Mouse (Mus musculus): Measurements from ENCODE around the gene Tmem95.

Tmem95 gene

GRCm38 (mm10) chr11:69910781-69911560 lies 33.2 kb upstream of the Tmem95 start:
- DNase-seq (ENCODE audit: low spot score in 2 of 2): no peak

- DNase-seq (ENCODE audit: low spot score in 2 of 2): no peak
Measured at GRCm38 (mm10) chr11:69910177-69910576, 32.4 kb upstream of the Tmem95 start.

GRCm38 (mm10) chr11:69909174-69909573 lies 31.4 kb upstream of the Tmem95 start:
- DNase-seq (ENCODE audit: low spot score in 2 of 2): no peak

GRCm38 (mm10) chr11:69908645-69909044 lies 30.8 kb upstream of the Tmem95 start:
- no peak for DNase-seq (ENCODE audit: low spot score in 2 of 2)

- DNase-seq (ENCODE audit: low spot score in 2 of 2): no peak
Measured at GRCm38 (mm10) chr11:69904311-69904710, 26.5 kb upstream of the Tmem95 start.

- no peak for DNase-seq (ENCODE audit: low spot score in 2 of 2)
Measured at GRCm38 (mm10) chr11:69902972-69903371, 25.2 kb upstream of the Tmem95 start.

- no peak for DNase-seq (ENCODE audit: low spot score in 2 of 2)
Measured at GRCm38 (mm10) chr11:69901993-69902392, 24.2 kb upstream of the Tmem95 start.

GRCm38 (mm10) chr11:69901406-69901846 lies 23.6 kb upstream of the Tmem95 start:
- peak; percentile 97 to 98 for DNase-seq (ENCODE audit: low spot score in 2 of 2)

GRCm38 (mm10) chr11:69900471-69901405 lies 22.9 kb upstream of the Tmem95 start, which contains the start of the genes 2810408A11Rik and Neurl4:
Gene 2810408A11Rik (minus strand): TSS chr11:69900987.
Gene Neurl4 (plus strand): TSS chr11:69901072.
- peak; percentile 86 to 88 for DNase-seq (ENCODE audit: low spot score in 2 of 2)

- DNase-seq (ENCODE audit: low spot score in 2 of 2): no peak
Measured at GRCm38 (mm10) chr11:69899870-69900269, 22.1 kb upstream of the Tmem95 start.

- no peak for DNase-seq (ENCODE audit: low spot score in 2 of 2)
Measured at GRCm38 (mm10) chr11:69895291-69895690, 17.5 kb upstream of the Tmem95 start, which contains the start of gene Acap1. Gene Acap1 (minus strand): TSS chr11:69895539.

- DNase-seq (ENCODE audit: low spot score in 2 of 2): no peak
Measured at GRCm38 (mm10) chr11:69894671-69895070, 16.9 kb upstream of the Tmem95 start.

GRCm38 (mm10) chr11:69891482-69891881 lies 13.7 kb upstream of the Tmem95 start:
- DNase-seq (ENCODE audit: low spot score in 2 of 2): no peak

GRCm38 (mm10) chr11:69886907-69887635 lies 9.3 kb upstream of the Tmem95 start:
- no peak for DNase-seq (ENCODE audit: low spot score in 2 of 2)

- DNase-seq (ENCODE audit: low spot score in 2 of 2): no peak
Measured at GRCm38 (mm10) chr11:69884663-69885062, 6.8 kb upstream of the Tmem95 start.

GRCm38 (mm10) chr11:69884240-69884639 lies 6.4 kb upstream of the Tmem95 start:
- no peak for DNase-seq (ENCODE audit: low spot score in 2 of 2)

- DNase-seq (ENCODE audit: low spot score in 2 of 2): no peak
Measured at GRCm38 (mm10) chr11:69883527-69884151, 5.8 kb upstream of the Tmem95 start.

GRCm38 (mm10) chr11:69883066-69883465 lies 5.2 kb upstream of the Tmem95 start:
- no peak for DNase-seq (ENCODE audit: low spot score in 2 of 2)

- DNase-seq (ENCODE audit: low spot score in 2 of 2): no peak
Measured at GRCm38 (mm10) chr11:69881787-69882670, 4.2 kb upstream of the Tmem95 start.

Data from frontal cortex, postnatal 10 days (tissue).